Mouse (Mus musculus) ES-E14 (cell line): Measurements from ENCODE around the gene Ppm1h.

Experiments
- CHD2 ChIP-seq: IDR thresholded peaks from 2 replicates; pipeline ENCODE4 v1.6.1; 2014; ENCODE audit warnings: mild to moderate bottlenecking, low read depth, low read length, inconsistent platforms
- HCFC1 ChIP-seq: IDR thresholded peaks from 2 replicates; pipeline ENCODE4 v1.6.1; 2012; ENCODE audit warnings: low read length, inconsistent platforms, borderline replicate concordance; ENCODE audit not compliant: insufficient read depth
- MAFK ChIP-seq: IDR thresholded peaks from 2 replicates; pipeline ENCODE4 v1.6.1; 2014; ENCODE audit warnings: mild to moderate bottlenecking, low read depth, low read length, inconsistent platforms; ENCODE audit not compliant: insufficient read depth
- ZC3H11A ChIP-seq: IDR thresholded peaks from 2 replicates; pipeline ENCODE4 v1.6.1; 2012; ENCODE audit warnings: low read depth, mild to moderate bottlenecking, inconsistent platforms, low read length, borderline replicate concordance
- ZNF384 ChIP-seq: IDR thresholded peaks from 2 replicates; pipeline ENCODE4 v1.6.1; 2012; ENCODE audit warnings: low read depth, low read length, inconsistent platforms

DNA sequence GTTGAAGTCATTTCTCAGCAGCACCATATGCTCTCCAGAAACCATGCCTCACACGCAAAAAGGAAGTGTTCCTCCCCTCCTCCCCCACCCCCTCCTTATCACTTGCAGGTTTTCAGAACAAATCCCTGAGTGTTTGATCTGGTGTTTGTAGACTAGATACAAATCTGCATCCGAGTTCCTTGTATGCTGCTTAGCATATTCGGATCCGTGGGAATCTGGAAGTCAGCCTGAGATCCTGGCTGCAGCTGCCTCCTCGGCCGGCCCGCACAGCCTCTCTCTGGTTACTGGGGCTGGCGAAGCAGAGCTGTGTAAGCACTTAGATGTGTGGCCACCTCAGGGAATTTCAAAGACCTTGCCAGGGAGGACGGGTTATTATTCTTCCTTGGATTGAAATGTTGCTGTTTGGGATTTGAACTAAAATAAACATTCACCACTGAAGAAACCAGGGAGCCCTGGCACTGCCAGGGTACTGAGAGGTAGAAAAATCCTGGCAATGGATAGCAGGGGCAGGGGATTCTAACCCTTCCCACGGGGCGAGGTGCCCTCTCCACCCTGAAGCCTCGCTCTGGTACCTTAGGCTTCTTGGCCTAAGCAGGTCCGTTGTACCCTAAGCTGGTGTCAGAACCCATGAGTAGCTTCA is 252.8 kb downstream of the Ppm1h start:
- no peak for TF ChIP-seq ZNF384
- TF ChIP-seq CHD2, result no peak
- TF ChIP-seq HCFC1, result no peak
- TF ChIP-seq MAFK, result no peak
- no peak for TF ChIP-seq ZC3H11A
